Mouse (Mus musculus): ENCODE data around the gene Prorsd1.

DNA sequence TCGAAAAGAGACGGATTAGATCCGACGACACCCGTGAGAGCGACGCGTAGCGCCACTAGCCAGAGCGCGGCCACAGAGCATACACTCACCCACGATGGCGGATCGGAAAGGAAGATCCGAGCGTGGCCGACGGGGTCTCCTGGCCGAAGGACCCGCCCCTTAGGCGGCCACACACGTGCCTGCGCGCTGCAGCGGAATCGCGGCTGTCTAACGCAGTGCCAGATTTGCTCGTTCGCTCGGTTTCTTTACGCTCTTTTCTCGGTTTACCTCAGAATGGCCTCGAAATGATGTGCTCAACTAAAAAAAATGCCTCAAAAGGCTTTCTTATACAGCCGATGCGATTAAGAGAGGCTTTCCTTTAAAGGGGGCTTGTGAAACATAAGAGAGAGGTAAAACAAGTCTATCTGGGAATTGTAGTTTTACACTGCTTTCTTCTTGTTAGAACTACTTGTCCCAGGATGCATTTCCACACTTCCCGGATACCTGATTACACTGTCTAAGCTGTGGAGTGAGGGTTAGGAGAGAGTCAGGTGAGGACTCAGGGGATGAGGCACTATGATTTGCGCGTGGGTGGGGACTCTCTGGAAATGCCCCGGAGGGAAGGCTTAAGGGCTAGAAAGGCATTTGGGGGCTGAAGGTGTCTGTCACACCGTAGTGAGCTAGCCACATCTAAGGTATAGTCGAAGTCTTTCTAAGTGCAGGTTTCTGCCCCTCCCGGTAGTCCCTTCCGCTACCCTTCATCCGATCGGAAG is 33.1 kb upstream of the Prorsd1 start, which contains the start of the genes Clhc1 and Rps27a:
- peak; percentile 95 for TF ChIP-seq POLR2A (IDR thresholded peaks at IDR 0.05; ENCODE audit: extremely low read depth, insufficient read depth, low read length)
- no peak for TF ChIP-seq CTCF (IDR thresholded peaks at IDR 0.05; ENCODE audit: extremely low read depth, insufficient read depth, low read length)

All from cortical plate, adult 2 months (tissue).